Mouse (Mus musculus) thymus, adult 2 months (tissue): ENCODE data around the gene Ikbip.

Source experiments
- CTCF ChIP-seq: fragments of 200-500 bp; IDR thresholded peaks from 2 replicates; pipeline ENCODE4 v1.5.1; 2012; ENCODE audit warnings: mild to moderate bottlenecking, control low read depth, low read length, moderate library complexity, borderline replicate concordance; ENCODE audit not compliant: control insufficient read depth, poor library complexity, insufficient read depth; ENCODE audit errors: extremely low read depth
- POLR2A ChIP-seq: fragments of 200-500 bp; IDR thresholded peaks from 2 replicates; pipeline ENCODE4 v1.6.1; 2012; ENCODE audit warnings: mild to moderate bottlenecking, low read length, control low read depth, moderate library complexity; ENCODE audit not compliant: control insufficient read depth, poor library complexity, insufficient read depth; ENCODE audit errors: extremely low read depth

- no peak for TF ChIP-seq CTCF
- no peak for TF ChIP-seq POLR2A
Observed at GRCm38 (mm10) chr10:91139148-91139766, 56.5 kb downstream of the Ikbip start.
